In the genomic region with DNA sequence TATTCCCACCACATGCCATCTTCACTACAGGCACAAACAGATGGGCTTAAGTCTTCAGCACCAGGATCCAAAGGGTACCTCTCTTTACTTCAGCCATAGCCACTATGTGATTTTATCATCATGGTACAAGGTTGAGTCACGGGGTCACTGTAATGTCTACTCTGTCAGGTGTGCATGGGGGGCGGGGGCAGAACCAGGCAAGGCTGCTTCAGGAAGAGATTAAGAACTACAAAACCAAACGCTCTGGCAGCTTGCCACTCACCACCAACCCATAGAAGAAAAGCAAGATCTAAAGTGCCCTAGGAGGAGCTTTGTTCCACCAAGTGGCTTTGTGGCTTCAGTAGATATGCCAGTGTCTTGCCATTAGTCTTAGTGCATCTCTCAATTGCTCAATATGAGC, we compare ENCODE assay signal across 15 mouse cellular contexts. TPM values are rescaled to one million over a fixed set of nuclear protein-coding genes. Genes with fewer than 3 reads are reported as not detected.
DNase-seq lines count a peak whose midpoint lies in the region; ATAC-seq lines count a peak whose summit lies in the region.
"Had no signal": no experiment of that assay in that cellular context is flagged by ENCODE, and none has a peak within 500 bp of the region (broad histone marks: within the 10 kb centered on the region; RNA-seq: fewer than 3 reads in every experiment).

No protein-coding gene starts in this region.

- peak; percentile 26 to 27 for DNase-seq in spleen, postnatal 36 days (ENCODE audit: low spot score in 2 of 2)
- DNase-seq in spleen, postnatal 14 days (ENCODE audit: low spot score in 2 of 2): no peak
- DNase-seq in MEL-GATA-1-ER (ENCODE audit: extremely low read depth, low read depth): peak; percentile 59
- DNase-seq in thymus, postnatal 4 days: peak; percentile 35
- no peak for DNase-seq in heart, adult 11 months
- DNase-seq in layer of hippocampus, adult 9-11 months: no peak
- DNase-seq: adrenal gland, postnatal 25 days; cerebellum, adult 9-10 months; gastrocnemius, postnatal 25 days; heart, postnatal 36 days; retina, postnatal 1 day; right cerebral cortex, postnatal 4 days had no signal

- peak; percentile 13; the same call in 1 of the 2 replicates for ATAC-seq in megakaryocyte, adult 5-6 weeks (ENCODE audit: poor library complexity, severe bottlenecking)
- ATAC-seq: hindbrain, postnatal 0 days; lung, postnatal 0 days had no signal

RNA-seq across cellular contexts. Expression of gene Cdhr3, which starts 44.3 kb away (rescaled TPM):
- not detected in 2 replicates for total RNA-seq in megakaryocyte, adult 5-6 weeks (2015)
- total RNA-seq in megakaryocyte, adult 5-6 weeks (2017): not detected in 2 replicates
- total RNA-seq: adrenal gland, postnatal 25 days had no signal

Comparison
In these comparisons a context has a peak if more than half of its experiments do, and no peak if none do; other contexts are left out.
1. DNase-seq: peak in spleen, postnatal 36 days (2 of 2), MEL-GATA-1-ER (single experiment) and thymus, postnatal 4 days (single experiment); none in spleen, postnatal 14 days (0 of 2), heart, adult 11 months (single experiment) and layer of hippocampus, adult 9-11 months (single experiment).